Mouse (Mus musculus): ENCODE results near the gene Slc22a1. TPM values are rescaled to one million over a fixed set of nuclear protein-coding genes. Genes with fewer than 3 reads are reported as not detected.

Gene Slc22a1
- polyA plus RNA-seq, 1 experiment from 2014 or later = not detected

- Histone ChIP-seq H3K9ac (no peak overlapping the region), H3K27me3 (no peaks in the 10 kb centered on the region), H3K9me3 (no peaks in the 10 kb centered on the region), H3K27ac (no peak overlapping the region), H3K4me3 (no peak overlapping the region), H3K4me1 (replicated peaks) (no peaks in the 10 kb centered on the region), H3K36me3 (peaks cover 84% of the 10 kb centered on the region), H3K4me2 (no peak overlapping the region)
- 84% methylated on average over 13 of the region's 13 CpGs for WGBS
- no peak for ATAC-seq (ENCODE audit: low FRiP score)
Observed at GRCm38 (mm10) chr17:12710050-12710780, 34.6 kb upstream of the Slc22a1 start.

GRCm38 (mm10) chr17:12708398-12708797, 32.8 kb upstream of the Slc22a1 start:
- peaks cover 84% of the 10 kb centered on the region for H3K36me3 ChIP-seq
- no peak overlapping the region for H3K4me2 ChIP-seq
- no peak for ATAC-seq (ENCODE audit: low FRiP score)
- 96% methylated on average over 3 of the region's 3 CpGs for WGBS
- H3K4me1 ChIP-seq (replicated peaks) = no peaks in the 10 kb centered on the region
- no peak overlapping the region for H3K4me3 ChIP-seq
- H3K9me3 ChIP-seq = no peaks in the 10 kb centered on the region
- no peaks in the 10 kb centered on the region for H3K27me3 ChIP-seq
- H3K9ac ChIP-seq = no peak overlapping the region
- H3K27ac ChIP-seq = no peak overlapping the region

DNA sequence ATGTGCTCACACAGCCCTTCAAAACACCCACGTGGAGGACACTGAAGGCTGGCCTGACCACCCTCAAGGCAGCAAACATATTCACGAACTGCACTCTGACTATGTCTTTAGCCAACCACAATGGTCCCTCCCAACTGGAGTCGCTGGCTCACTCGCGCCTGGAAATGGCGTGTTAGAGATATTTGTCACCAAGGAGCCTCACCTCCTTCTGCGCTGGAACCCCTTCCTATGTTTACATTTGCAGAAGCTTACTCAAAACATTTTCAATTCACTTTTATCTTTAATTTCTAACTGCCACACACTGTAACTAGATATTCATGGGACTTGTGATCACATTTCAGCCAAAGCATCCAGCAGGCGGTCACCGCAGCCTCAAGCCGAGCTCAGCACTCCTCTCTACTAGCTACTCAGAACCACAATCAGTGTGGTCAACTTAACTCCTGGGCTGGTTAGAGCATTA, 31.0 kb upstream of the Slc22a1 start:
- 93% methylated on average over 10 of the region's 10 CpGs for WGBS
- no peaks in the 10 kb centered on the region for H3K9me3 ChIP-seq
- no peak overlapping the region for H3K9ac ChIP-seq
- H3K27me3 ChIP-seq = no peaks in the 10 kb centered on the region
- no peak overlapping the region for H3K27ac ChIP-seq
- no peak for ATAC-seq (ENCODE audit: low FRiP score)
- H3K4me1 ChIP-seq (replicated peaks) = no peaks in the 10 kb centered on the region
- no peak overlapping the region for H3K4me2 ChIP-seq
- H3K4me3 ChIP-seq = no peak overlapping the region
- peaks cover 85% of the 10 kb centered on the region for H3K36me3 ChIP-seq

GRCm38 (mm10) chr17:12702901-12703300, 27.3 kb upstream of the Slc22a1 start:
- Histone ChIP-seq H3K4me1 (replicated peaks) (no peaks in the 10 kb centered on the region), H3K27ac (no peak overlapping the region), H3K27me3 (no peaks in the 10 kb centered on the region), H3K4me2 (no peak overlapping the region), H3K36me3 (peaks cover 89% of the 10 kb centered on the region), H3K9ac (no peak overlapping the region), H3K4me3 (no peak overlapping the region), H3K9me3 (no peaks in the 10 kb centered on the region)
- no peak for ATAC-seq (ENCODE audit: low FRiP score)
- WGBS = 95% methylated on average over 5 of the region's 5 CpGs

GRCm38 (mm10) chr17:12700373-12700772, 24.7 kb upstream of the Slc22a1 start:
- Histone ChIP-seq H3K4me1 (replicated peaks) (no peaks in the 10 kb centered on the region), H3K4me3 (no peak overlapping the region), H3K9ac (no peak overlapping the region), H3K4me2 (no peak overlapping the region), H3K36me3 (peaks cover 98% of the 10 kb centered on the region), H3K27ac (no peak overlapping the region), H3K27me3 (no peaks in the 10 kb centered on the region), H3K9me3 (no peaks in the 10 kb centered on the region)
- ATAC-seq (ENCODE audit: low FRiP score) = no peak
- 98% methylated on average over 6 of the region's 6 CpGs for WGBS

- H3K4me2 ChIP-seq = no peak overlapping the region
- H3K36me3 ChIP-seq = peaks cover 97% of the 10 kb centered on the region
- no peak overlapping the region for H3K27ac ChIP-seq
- no peaks in the 10 kb centered on the region for H3K4me1 ChIP-seq (replicated peaks)
- no peak overlapping the region for H3K4me3 ChIP-seq
- no peak for ATAC-seq (ENCODE audit: low FRiP score)
- no peaks in the 10 kb centered on the region for H3K27me3 ChIP-seq
- WGBS = 97% methylated on average over 7 of the region's 7 CpGs
- H3K9ac ChIP-seq = no peak overlapping the region
- no peaks in the 10 kb centered on the region for H3K9me3 ChIP-seq
Observed at GRCm38 (mm10) chr17:12691899-12692298, 16.3 kb upstream of the Slc22a1 start.

- no peak for ATAC-seq (ENCODE audit: low FRiP score)
- Histone ChIP-seq H3K9me3 (no peaks in the 10 kb centered on the region), H3K4me1 (replicated peaks) (no peaks in the 10 kb centered on the region), H3K4me3 (no peak overlapping the region), H3K4me2 (no peak overlapping the region), H3K36me3 (peaks cover 100% of the 10 kb centered on the region), H3K27me3 (no peaks in the 10 kb centered on the region), H3K9ac (no peak overlapping the region), H3K27ac (no peak overlapping the region)
- 85% methylated on average over 3 of the region's 3 CpGs for WGBS
Observed at GRCm38 (mm10) chr17:12689537-12689936, 13.9 kb upstream of the Slc22a1 start.

GRCm38 (mm10) chr17:12688427-12689110, 12.9 kb upstream of the Slc22a1 start:
- H3K4me2 ChIP-seq = no peak overlapping the region
- no peaks in the 10 kb centered on the region for H3K27me3 ChIP-seq
- H3K4me1 ChIP-seq (replicated peaks) = no peaks in the 10 kb centered on the region
- H3K9ac ChIP-seq = no peak overlapping the region
- H3K4me3 ChIP-seq = no peak overlapping the region
- no peak overlapping the region for H3K27ac ChIP-seq
- H3K36me3 ChIP-seq = peaks cover 100% of the 10 kb centered on the region
- ATAC-seq (ENCODE audit: low FRiP score) = no peak
- no peaks in the 10 kb centered on the region for H3K9me3 ChIP-seq
- 94% methylated on average over 20 of the region's 20 CpGs for WGBS

GRCm38 (mm10) chr17:12684928-12685624, 9.4 kb upstream of the Slc22a1 start:
- H3K9me3 ChIP-seq = no peaks in the 10 kb centered on the region
- no peak overlapping the region for H3K4me2 ChIP-seq
- H3K27me3 ChIP-seq = no peaks in the 10 kb centered on the region
- no peak for ATAC-seq (ENCODE audit: low FRiP score)
- no peak overlapping the region for H3K9ac ChIP-seq
- peaks cover 90% of the 10 kb centered on the region for H3K36me3 ChIP-seq
- H3K27ac ChIP-seq = no peak overlapping the region
- H3K4me1 ChIP-seq (replicated peaks) = no peaks in the 10 kb centered on the region
- WGBS = 93% methylated on average over 7 of the region's 7 CpGs
- H3K4me3 ChIP-seq = no peak overlapping the region

GRCm38 (mm10) chr17:12684412-12684811, 8.8 kb upstream of the Slc22a1 start:
- Histone ChIP-seq H3K9ac (no peak overlapping the region), H3K4me3 (no peak overlapping the region), H3K27ac (no peak overlapping the region), H3K4me1 (replicated peaks) (no peaks in the 10 kb centered on the region), H3K36me3 (peaks cover 90% of the 10 kb centered on the region), H3K27me3 (no peaks in the 10 kb centered on the region), H3K9me3 (no peaks in the 10 kb centered on the region; the same call in 1 of the 2 replicates), H3K4me2 (no peak overlapping the region)
- no peak for ATAC-seq (ENCODE audit: low FRiP score)
- 82% methylated on average over 4 of the region's 4 CpGs for WGBS

DNA sequence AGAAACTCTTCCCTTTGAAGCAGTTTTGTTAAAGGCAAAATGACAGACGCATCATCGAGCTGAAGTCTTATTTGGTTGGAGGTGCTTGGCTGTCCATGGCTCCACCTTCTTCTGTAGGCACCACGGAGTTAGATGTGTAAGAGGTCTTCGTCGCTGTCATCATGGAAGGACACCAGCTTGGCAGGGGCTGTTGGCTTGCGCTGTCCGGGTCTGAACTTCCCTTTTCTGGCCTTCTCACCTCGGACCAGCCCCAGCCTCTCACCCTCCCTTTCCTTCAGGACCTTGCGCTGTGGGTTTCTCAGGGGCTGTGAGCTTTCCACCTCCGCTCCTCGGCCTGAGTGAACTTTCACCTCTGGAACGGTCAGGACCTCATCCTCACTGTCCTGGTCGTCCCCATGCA, 8.0 kb upstream of the Slc22a1 start:
- Histone ChIP-seq H3K27me3 (no peaks in the 10 kb centered on the region), H3K4me2 (no peak overlapping the region), H3K27ac (no peak overlapping the region), H3K36me3 (peaks cover 83% of the 10 kb centered on the region), H3K4me3 (no peak overlapping the region), H3K4me1 (replicated peaks) (no peaks in the 10 kb centered on the region), H3K9me3 (no peaks in the 10 kb centered on the region; the same call in 1 of the 2 replicates), H3K9ac (no peak overlapping the region)
- no peak for ATAC-seq (ENCODE audit: low FRiP score)
- 94% methylated on average over 13 of the region's 13 CpGs for WGBS

GRCm38 (mm10) chr17:12678261-12678660, 2.6 kb upstream of the Slc22a1 start:
- H3K9ac ChIP-seq = no peak overlapping the region
- no peaks in the 10 kb centered on the region for H3K27me3 ChIP-seq
- no peak for ATAC-seq (ENCODE audit: low FRiP score)
- no peak overlapping the region for H3K4me3 ChIP-seq
- H3K27ac ChIP-seq = no peak overlapping the region
- H3K4me2 ChIP-seq = no peak overlapping the region
- H3K9me3 ChIP-seq = no peaks in the 10 kb centered on the region; the same call in 1 of the 2 replicates
- no peaks in the 10 kb centered on the region for H3K4me1 ChIP-seq (replicated peaks)
- peaks cover 30% of the 10 kb centered on the region for H3K36me3 ChIP-seq
